Mouse (Mus musculus): ENCODE measurements around the gene Nkx6-1.

Gene Nkx6-1

DNA sequence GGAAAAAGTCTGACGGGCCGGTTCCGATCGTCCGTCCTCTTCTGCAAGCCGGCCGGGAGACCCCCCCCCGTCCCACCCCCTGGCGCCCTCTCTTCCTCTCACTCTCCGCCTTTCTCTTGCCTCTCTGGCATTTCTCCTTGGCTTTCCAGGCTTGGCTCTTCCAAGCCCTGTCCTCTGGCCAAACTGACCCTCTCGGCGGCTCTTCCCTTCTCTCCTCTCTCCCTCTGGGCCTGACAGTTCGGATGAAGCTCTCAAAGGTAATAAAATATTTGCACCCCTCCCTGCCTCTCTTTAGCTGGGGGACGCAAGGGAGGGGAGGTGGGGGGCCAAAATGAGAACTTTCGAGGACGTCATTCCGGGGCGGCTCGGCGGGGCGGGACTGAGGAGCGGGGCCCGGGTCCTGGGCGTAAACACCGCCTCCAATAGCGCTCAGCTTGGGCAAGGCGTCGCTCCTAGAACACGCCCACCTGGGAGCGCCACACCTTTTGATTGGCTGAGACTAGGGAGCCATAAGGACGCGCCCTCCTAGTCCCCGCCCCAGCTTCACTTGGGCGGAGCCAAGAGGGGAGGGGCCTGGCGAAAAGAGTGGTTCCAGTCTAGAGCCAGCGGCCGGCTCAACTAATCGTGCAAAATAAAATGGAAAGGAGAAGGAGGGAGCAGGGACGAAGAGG lies at the start of gene Nkx6-1:
Gene Nkx6-1, minus strand, starts transcription at position 52 of the 671 bp plus-strand sequence.
- peak; percentile 64 to 74 for DNase-seq (ENCODE audit: low spot score in 2 of 2)

GRCm38 (mm10) chr5:101713064-101713613 lies 48.3 kb upstream of the Nkx6-1 start:
- DNase-seq (ENCODE audit: low spot score in 2 of 2), result no peak

- DNase-seq (ENCODE audit: low spot score in 2 of 2), result no peak
These were observed 38.8 kb upstream of the Nkx6-1 start for GRCm38 (mm10) chr5:101703374-101704260.

GRCm38 (mm10) chr5:101702636-101703035 lies 37.8 kb upstream of the Nkx6-1 start:
- no peak for DNase-seq (ENCODE audit: low spot score in 2 of 2)

- no peak for DNase-seq (ENCODE audit: low spot score in 2 of 2)
These were observed 35.8 kb upstream of the Nkx6-1 start for GRCm38 (mm10) chr5:101700607-101701006.

- no peak for DNase-seq (ENCODE audit: low spot score in 2 of 2)
These were observed 23.8 kb upstream of the Nkx6-1 start for GRCm38 (mm10) chr5:101688581-101688980.

GRCm38 (mm10) chr5:101683340-101683739 lies 18.5 kb upstream of the Nkx6-1 start:
- no peak for DNase-seq (ENCODE audit: low spot score in 2 of 2)

DNA sequence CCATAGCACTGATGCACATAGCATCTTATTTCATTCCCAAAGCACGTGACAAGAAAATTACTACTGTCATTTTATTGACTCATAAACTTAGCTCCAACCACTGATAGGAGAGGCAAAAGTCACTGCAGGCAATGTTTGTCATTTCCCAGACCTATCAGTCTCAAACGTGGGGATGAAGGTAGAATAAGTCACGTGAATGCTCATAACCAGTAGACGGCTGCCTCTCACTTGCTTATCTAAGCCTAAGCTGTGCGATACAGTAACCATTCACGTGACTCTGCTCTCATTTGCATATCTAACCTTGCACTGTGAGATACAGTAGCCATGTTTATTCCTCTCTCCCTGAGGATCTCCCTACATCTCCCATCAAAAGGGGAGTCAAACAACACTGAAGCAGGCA lies 15.5 kb upstream of the Nkx6-1 start:
- no peak for DNase-seq (ENCODE audit: low spot score in 2 of 2)

DNA sequence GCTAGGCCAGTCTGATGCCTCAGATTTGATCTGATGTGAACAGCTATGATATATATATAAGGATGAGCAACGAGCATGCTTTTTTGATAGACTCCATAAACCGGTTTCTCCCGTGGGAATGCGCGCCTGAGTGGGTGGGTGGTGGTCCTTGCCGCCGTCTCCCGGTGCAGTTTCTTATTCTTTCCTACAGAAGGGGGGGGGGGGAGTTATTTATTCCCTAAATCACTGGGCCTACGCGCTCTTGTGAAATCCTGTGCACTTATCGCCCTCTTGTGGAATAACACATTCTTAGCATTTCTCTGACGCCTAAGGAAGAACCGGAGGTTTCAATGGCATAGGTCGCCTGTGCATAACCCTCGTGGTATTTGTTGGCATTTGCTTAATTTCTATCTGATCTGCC lies 4.6 kb upstream of the Nkx6-1 start:
- no peak for DNase-seq (ENCODE audit: low spot score in 2 of 2)

DNA sequence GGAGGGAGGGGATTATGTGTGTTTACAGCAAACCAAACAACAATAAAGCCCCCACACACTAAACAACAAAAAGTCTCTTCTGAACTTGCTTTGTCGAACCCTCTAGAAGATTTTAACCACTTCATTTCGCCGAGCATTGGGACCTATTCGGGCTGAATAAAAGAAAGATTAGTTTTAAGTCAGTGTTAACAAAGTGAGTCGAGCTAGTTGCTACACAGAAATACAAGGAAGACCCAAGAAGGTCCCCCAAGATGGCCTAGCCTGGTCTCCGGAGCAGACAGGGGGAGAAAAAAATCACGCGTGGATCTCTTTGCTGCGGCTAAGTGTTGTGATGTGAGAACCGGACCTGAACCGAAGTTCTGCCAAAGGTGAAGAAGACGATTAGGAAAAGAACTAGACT lies 3.7 kb upstream of the Nkx6-1 start:
- no peak for DNase-seq (ENCODE audit: low spot score in 2 of 2)

GRCm38 (mm10) chr5:101668028-101668427 lies 3.2 kb upstream of the Nkx6-1 start:
- no peak for DNase-seq (ENCODE audit: low spot score in 2 of 2)

- no peak for DNase-seq (ENCODE audit: low spot score in 2 of 2)
These were observed 2.6 kb upstream of the Nkx6-1 start for GRCm38 (mm10) chr5:101667263-101667990.

- no peak for DNase-seq (ENCODE audit: low spot score in 2 of 2)
These were observed 1.9 kb upstream of the Nkx6-1 start for GRCm38 (mm10) chr5:101666713-101667112.

DNA sequence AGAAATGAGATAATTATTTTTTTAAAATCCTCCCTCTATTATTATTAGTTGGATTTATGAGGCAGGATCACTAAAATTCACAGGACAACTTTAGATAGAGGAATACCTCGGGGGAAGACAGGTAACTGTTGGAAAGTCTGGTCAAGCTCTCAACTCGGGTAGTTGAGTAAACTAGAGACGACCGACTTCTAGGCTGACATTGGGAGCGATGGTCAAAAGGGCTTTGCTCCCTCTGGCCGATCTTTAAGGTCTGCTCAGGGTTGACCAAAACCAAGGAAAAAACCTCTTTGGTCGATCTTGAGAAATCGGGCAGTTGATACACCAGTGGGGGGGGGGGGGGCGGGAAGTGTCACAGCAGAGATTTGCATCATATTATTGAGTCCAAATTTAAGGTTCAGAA lies 1.3 kb upstream of the Nkx6-1 start:
- no peak for DNase-seq (ENCODE audit: low spot score in 2 of 2)

DNA sequence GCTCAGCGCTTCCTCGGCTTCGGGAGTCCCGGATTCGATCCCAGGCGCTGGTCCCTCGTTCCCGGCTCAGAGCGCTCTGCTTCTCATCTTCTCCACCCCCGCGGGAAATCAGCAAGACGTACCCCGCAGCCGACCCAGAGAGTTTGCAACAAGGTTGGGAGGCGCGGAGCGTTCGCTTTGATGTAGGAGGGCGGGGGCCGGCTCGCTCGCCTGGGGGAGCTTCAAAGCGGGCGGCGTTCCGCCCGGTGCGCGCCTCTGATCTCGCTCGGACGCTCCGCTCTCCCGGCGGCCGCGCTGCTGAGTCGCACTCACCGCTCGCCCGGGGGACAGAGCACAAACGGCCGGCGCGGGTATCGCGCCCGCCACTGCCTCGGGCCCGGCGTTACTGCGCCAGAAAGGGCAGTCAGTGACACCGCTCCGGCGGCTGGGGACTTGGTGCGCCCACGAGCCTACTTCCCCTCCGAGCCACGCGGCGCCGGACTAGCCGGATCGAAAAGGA lies 324 bp downstream of the Nkx6-1 start:
- DNase-seq (ENCODE audit: low spot score in 2 of 2), result no peak

DNA sequence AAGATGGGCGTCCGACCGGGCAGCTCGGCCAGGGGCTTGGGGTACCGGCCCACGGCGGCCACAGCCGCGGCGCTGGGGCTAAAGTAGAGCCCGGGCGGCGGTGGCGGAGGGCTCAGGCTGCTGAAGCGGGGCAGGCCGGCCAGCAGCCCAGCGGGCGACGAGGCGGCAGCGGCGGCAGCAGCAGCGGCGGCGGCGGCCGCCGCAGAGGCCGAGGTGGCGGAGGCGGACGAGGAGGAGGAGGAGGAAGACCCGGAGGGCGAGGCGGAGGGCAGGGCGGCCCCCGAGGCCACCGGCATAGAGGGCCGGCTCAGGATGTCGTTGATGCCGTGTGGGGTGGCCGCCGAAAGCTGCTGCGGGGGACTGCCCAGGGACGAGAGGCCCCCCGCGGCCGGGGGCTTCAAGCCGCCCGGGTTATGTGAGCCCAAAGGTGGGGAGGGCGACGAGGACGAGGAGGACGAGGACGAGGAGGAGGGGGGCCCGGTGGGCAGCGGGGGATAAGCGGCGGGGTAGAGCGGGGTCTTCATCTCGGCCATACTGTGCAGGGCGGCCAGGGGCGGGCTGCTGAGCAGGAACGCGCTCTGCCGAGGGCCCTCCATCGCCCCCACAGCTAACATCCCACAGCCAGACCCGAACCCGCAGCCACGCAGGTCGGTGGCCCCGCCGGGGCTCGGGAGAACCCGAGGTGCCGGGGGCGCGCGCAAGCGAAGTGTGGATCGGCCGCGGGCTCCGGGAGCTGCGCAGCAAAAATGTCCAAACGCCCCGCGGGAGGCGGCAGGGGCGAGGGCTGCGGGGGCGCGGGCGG lies 974 bp downstream of the Nkx6-1 start:
- DNase-seq (ENCODE audit: low spot score in 2 of 2), result no peak

DNA sequence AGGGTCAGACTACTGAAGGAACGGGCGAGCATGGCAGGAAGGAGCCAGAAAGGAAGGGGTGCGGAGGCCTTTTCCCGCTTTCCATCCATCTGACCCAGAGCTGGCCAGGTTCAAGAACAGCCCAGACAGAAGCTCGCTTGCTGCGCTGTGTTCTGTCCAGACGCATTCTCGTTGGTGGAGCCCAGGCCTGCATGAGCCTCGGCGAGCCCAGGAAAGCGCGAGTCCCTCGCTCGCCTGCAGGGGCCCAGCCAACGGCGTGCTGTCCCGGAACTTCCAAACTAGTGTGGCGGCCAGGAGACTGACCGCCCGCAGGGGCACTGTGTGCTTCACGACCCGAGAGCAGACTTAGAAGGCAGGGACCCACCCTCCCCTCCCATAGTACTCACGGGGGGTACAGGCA lies 1.6 kb downstream of the Nkx6-1 start:
- peak in 1 of 2 experiments; percentile 36 for DNase-seq (ENCODE audit: low spot score in 2 of 2)

DNA sequence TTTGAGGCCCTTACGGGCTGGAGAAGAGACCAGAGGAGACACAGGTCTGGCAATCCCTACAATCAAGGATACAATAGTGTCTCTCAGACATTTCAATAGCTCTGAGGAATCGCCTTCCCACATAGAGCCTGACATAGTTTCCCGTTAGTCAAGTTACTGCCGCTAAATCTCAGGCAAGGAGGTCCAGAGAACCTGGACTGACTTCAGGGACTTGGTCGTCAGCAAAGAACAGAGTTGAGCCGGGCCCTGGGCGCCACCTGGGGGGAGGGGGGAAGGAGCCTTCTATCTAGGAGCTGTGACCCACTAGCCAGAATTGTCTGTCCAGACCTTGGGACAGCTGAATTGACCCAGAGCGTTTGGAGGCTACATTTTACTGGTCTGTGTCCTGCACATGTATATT lies 2.3 kb downstream of the Nkx6-1 start:
- DNase-seq (ENCODE audit: low spot score in 2 of 2), result no peak

- DNase-seq (ENCODE audit: low spot score in 2 of 2), result no peak
These were observed 3.1 kb downstream of the Nkx6-1 start for GRCm38 (mm10) chr5:101661561-101662211.

DNA sequence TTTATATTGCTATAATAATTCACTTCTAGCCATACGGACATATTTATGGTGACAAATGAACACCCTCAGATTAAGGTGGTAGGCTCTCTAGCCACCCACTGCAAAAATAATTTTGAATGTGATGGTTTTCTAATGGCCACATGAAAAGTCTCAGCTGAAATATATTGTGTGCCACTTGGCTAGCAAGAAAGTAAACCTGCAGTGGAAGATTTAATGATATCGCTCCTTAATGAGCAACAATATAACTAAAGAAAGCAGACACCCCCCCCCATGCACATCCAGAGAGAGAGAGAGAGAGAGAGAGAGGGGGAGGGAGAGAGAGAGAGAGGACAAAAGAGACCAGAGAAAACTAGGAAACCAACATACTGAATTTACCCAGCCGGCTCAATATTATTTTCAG lies 4.1 kb downstream of the Nkx6-1 start:
- DNase-seq (ENCODE audit: low spot score in 2 of 2), result no peak

Data from urinary bladder, postnatal 4 days (tissue).